8 mouse cellular contexts compared by ENCODE assay signal in genomic region chr4:136135874-136136728, GRCm38 (mm10). TPM values are rescaled to one million over a fixed set of nuclear protein-coding genes. Genes with fewer than 3 reads are reported as not detected.
DNase-seq lines count a peak whose midpoint lies in the region; ATAC-seq and TF ChIP-seq lines count a peak whose summit lies in the region.

No protein-coding gene starts in this region.

- H3ac ChIP-seq in C2C12 (ENCODE audit: control insufficient read depth, insufficient read length, low read depth), result no peak overlapping the region

- H3K79me2 ChIP-seq in C2C12 (ENCODE audit: control insufficient read depth, insufficient read depth), result no peaks in the 10 kb centered on the region

- no peak for ATAC-seq in CD4-positive, CD25-positive, alpha-beta regulatory T cell, adult 4 months

- peak; percentile 10 for TF ChIP-seq CTCF in C2C12 (IDR thresholded peaks at IDR 0.05; ENCODE audit: control insufficient read depth, insufficient read depth, insufficient read length)

- intact Hi-C loops in heart, postnatal 10 days (cut with DNase I), result no loop called here

- DNase-seq in embryo, embryonic 10 days (ENCODE audit: low spot score), result peak; percentile 76
- peak; percentile 35 to 50 for DNase-seq in heart, postnatal 10 days
- DNase-seq in kidney, postnatal 4 days, result peak; percentile 47 to 63
- DNase-seq in neural tube, embryonic 10.5 days (ENCODE audit: extremely low spot score, low spot score), result peak; percentile 58
- DNase-seq in right cerebral cortex, postnatal 25 days, result no peak
- no peak for DNase-seq in thymus, postnatal 14 days

- no peak overlapping the region for H3K4me3 ChIP-seq in C2C12 (ENCODE audit: insufficient read depth, poor library complexity, severe bottlenecking)

- no peaks in the 10 kb centered on the region for H3K36me3 ChIP-seq in C2C12 (ENCODE audit: control insufficient read depth, insufficient read depth)

- no peaks in the 10 kb centered on the region for H3K27me3 ChIP-seq in C2C12 (ENCODE audit: control insufficient read depth, insufficient read depth, insufficient read length)

- H3K79me3 ChIP-seq in C2C12 (ENCODE audit: low read depth), result no peaks in the 10 kb centered on the region

TF ChIP-seq in C2C12, 6 proteins besides CTCF, POLR2A, EP300 and RAD21:
- TF ChIP-seq CEBPB (IDR thresholded peaks at IDR 0.05; ENCODE audit: low read depth), result no peak
- TF ChIP-seq FOSL1 (IDR thresholded peaks at IDR 0.05; ENCODE audit: insufficient read depth, low read length, poor library complexity, severe bottlenecking), result no peak
- TF ChIP-seq MYOG (IDR thresholded peaks at IDR 0.05; ENCODE audit: control insufficient read depth, extremely low read depth, insufficient read length), result no peak
- no peak for TF ChIP-seq MAX (IDR thresholded peaks at IDR 0.05)
- no peak for TF ChIP-seq MYOD1 (IDR thresholded peaks at IDR 0.05; ENCODE audit: control insufficient read depth, insufficient read length, low read depth)
- no peak for TF ChIP-seq USF1 (IDR thresholded peaks at IDR 0.05; ENCODE audit: low read depth)

RNA-seq across cellular contexts. Expression of gene Id3, which starts 7.2 kb away (rescaled TPM):
- polyA plus RNA-seq in C2C12 (2012; fragmentation: generic; extraction: Trizol), result 780 TPM
- total RNA-seq in heart, postnatal 10 days (2021), result 100 to 1,000 TPM; 104 TPM
- 100 to 1,000 TPM; 388 to 433 TPM for polyA plus RNA-seq in CD4-positive, CD25-positive, alpha-beta regulatory T cell, adult 4 months (2017; shearing (Covaris generic))

RNA-seq across cellular contexts. Expression of gene E2f2, which starts 36.1 kb away (rescaled TPM):
- 11.5 TPM for polyA plus RNA-seq in C2C12 (2012; fragmentation: generic; extraction: Trizol)
- 1 to 10 TPM; 4.3 to 6.8 TPM for total RNA-seq in heart, postnatal 10 days (2021)
- polyA plus RNA-seq in CD4-positive, CD25-positive, alpha-beta regulatory T cell, adult 4 months (2017; shearing (Covaris generic)), result 10 to 100 TPM; 14.5 to 29.6 TPM

Comparison
In these comparisons a context has a peak if more than half of its experiments do, and no peak if none do; other contexts are left out.
1. DNase-seq: peak in embryo, embryonic 10 days (single experiment), heart, postnatal 10 days (2 of 2), kidney, postnatal 4 days (2 of 2) and neural tube, embryonic 10.5 days (single experiment); none in right cerebral cortex, postnatal 25 days (single experiment) and thymus, postnatal 14 days (single experiment).